Mouse (Mus musculus) MEL (cell line): ENCODE measurements around the gene Rer1. TPM values are rescaled to one million over a fixed set of nuclear protein-coding genes. Genes with fewer than 3 reads are reported as not detected.
A peak's percentile ranks its signal among the peaks of the same experiment; 100 is the strongest.

ENCODE experiments used
- DNase-seq: peaks from one replicate; pipeline ENCODE4 v3.0.0; 2011; ENCODE audit warnings: low read depth, low spot score
- H3K27ac ChIP-seq: 2 replicates; pipeline ENCODE4 v1.5.1; 2012; ENCODE audit warnings: low read depth, mild to moderate bottlenecking, control low read depth, low read length, moderate library complexity; ENCODE audit not compliant: control insufficient read depth
- H3K27me3 ChIP-seq, 2 experiments: fragments of 150-350 bp in 1 of 2; sonication (generic) in 1 of 2; 2 replicates each; pipeline ENCODE4 v1.6.1; 2012; ENCODE audit warnings: low read length in 2 of 2, mild to moderate bottlenecking in 2 of 2, improper control_type of control experiment in 1 of 2, moderate library complexity in 1 of 2; ENCODE audit not compliant: insufficient read depth in 2 of 2, control insufficient read depth in 1 of 2
- H3K36me3 ChIP-seq, 2 experiments: 2 replicates each; pipeline ENCODE4 v1.6.1; 2012 to 2014; ENCODE audit warnings: low read length in 2 of 2, improper control_type of control experiment in 1 of 2, inconsistent platforms in 1 of 2, mild to moderate bottlenecking in 1 of 2; ENCODE audit not compliant: insufficient read depth in 2 of 2, control insufficient read depth in 1 of 2
- H3K4me1 ChIP-seq, 2 experiments: fragments of 150-350 bp in 1 of 2; sonication (generic) in 1 of 2; 2 replicates each; pipeline ENCODE4 v1.6.1; 2012; ENCODE audit warnings: low read length in 2 of 2, improper control_type of control experiment in 1 of 2, mild to moderate bottlenecking in 1 of 2; ENCODE audit not compliant: insufficient read depth in 2 of 2, control insufficient read depth in 1 of 2
- H3K4me3 ChIP-seq, 2 experiments: fragments of 150-350 bp in 1 of 2; sonication (generic) in 1 of 2; 2 replicates each; pipeline ENCODE4 v1.5.1; 2012; ENCODE audit warnings: low read depth in 2 of 2, low read length in 2 of 2, mild to moderate bottlenecking in 2 of 2, moderate library complexity in 2 of 2, control low read depth in 1 of 2, improper control_type of control experiment in 1 of 2; ENCODE audit not compliant: control insufficient read depth in 1 of 2, insufficient read depth in 1 of 2
- H3K79me2 ChIP-seq: 2 replicates; pipeline ENCODE4 v1.6.1; 2012; ENCODE audit warnings: mild to moderate bottlenecking, low read length, moderate library complexity; ENCODE audit not compliant: control insufficient read depth, poor library complexity, insufficient read depth
- H3K9ac ChIP-seq: 2 replicates; pipeline ENCODE4 v1.6.1; 2012; ENCODE audit warnings: low read depth, mild to moderate bottlenecking, control low read depth, low read length, moderate library complexity; ENCODE audit not compliant: control insufficient read depth, poor library complexity, severe bottlenecking
- H3K9me3 ChIP-seq: fragments of 150-350 bp; sonication (generic); replicated peaks from 2 replicates; pipeline ENCODE4 v1.6.1; 2012; ENCODE audit warnings: mild to moderate bottlenecking, low read length, improper control_type of control experiment, moderate library complexity; ENCODE audit not compliant: insufficient read depth
- BHLHE40 ChIP-seq: IDR thresholded peaks from 2 replicates; pipeline ENCODE4 v1.6.1; 2012; ENCODE audit warnings: low read depth, mild to moderate bottlenecking, inconsistent platforms, low read length, improper control_type of control experiment, borderline replicate concordance
- CHD1 ChIP-seq: IDR thresholded peaks from 2 replicates; pipeline ENCODE4 v1.6.1; 2012; ENCODE audit warnings: low read depth, mild to moderate bottlenecking, inconsistent platforms, low read length, improper control_type of control experiment
- CTCF ChIP-seq, 3 experiments: IDR thresholded peaks in 2 of 3; conservative IDR thresholded peaks in 1 of 3; 2 replicates each; pipeline ENCODE4 v1.5.1; 2011 to 2012; ENCODE audit warnings: low read length in 3 of 3, low read depth in 2 of 3, mild to moderate bottlenecking in 2 of 3, improper control_type of control experiment in 1 of 3, inconsistent platforms in 1 of 3, mixed read lengths in 1 of 3, moderate library complexity in 1 of 3; ENCODE audit not compliant: control insufficient read depth in 1 of 3, insufficient read depth in 1 of 3, poor library complexity in 1 of 3, severe bottlenecking in 1 of 3
- EP300 ChIP-seq, 2 experiments: IDR thresholded peaks; 2 replicates each; pipeline ENCODE4 v1.6.1; 2011; ENCODE audit warnings: improper control_type of control experiment in 2 of 2, low read length in 2 of 2, low read depth in 1 of 2, mild to moderate bottlenecking in 1 of 2
- ETS1 ChIP-seq: IDR thresholded peaks from 2 replicates; pipeline ENCODE4 v1.6.1; 2012; ENCODE audit warnings: low read depth, mild to moderate bottlenecking, inconsistent platforms, low read length, improper control_type of control experiment, moderate library complexity
- GATA1 ChIP-seq: IDR thresholded peaks from 2 replicates; pipeline ENCODE4 v1.6.1; 2011; ENCODE audit warnings: low read depth, low read length, improper control_type of control experiment
- HCFC1 ChIP-seq: IDR thresholded peaks from 2 replicates; pipeline ENCODE4 v1.6.1; 2012; ENCODE audit warnings: low read depth, mild to moderate bottlenecking, inconsistent platforms, low read length, improper control_type of control experiment, moderate library complexity
- KAT2A ChIP-seq: conservative IDR thresholded peaks from 2 replicates; pipeline ENCODE4 v1.6.1; 2012; ENCODE audit warnings: low read depth, low read length, improper control_type of control experiment, inconsistent platforms
- MAX ChIP-seq: IDR thresholded peaks from 2 replicates; pipeline ENCODE4 v1.6.1; 2011; ENCODE audit warnings: low read length, improper control_type of control experiment
- MAZ ChIP-seq: IDR thresholded peaks from 2 replicates; pipeline ENCODE4 v1.6.1; 2012; ENCODE audit warnings: low read depth, mild to moderate bottlenecking, inconsistent platforms, low read length, improper control_type of control experiment
- MXI1 ChIP-seq: IDR thresholded peaks from 2 replicates; pipeline ENCODE4 v1.6.1; 2011; ENCODE audit warnings: mild to moderate bottlenecking, low read depth, low read length, improper control_type of control experiment
- NRF1 ChIP-seq: IDR thresholded peaks from 2 replicates; pipeline ENCODE4 v1.6.1; 2014; ENCODE audit warnings: low read depth, mild to moderate bottlenecking, inconsistent platforms, low read length, improper control_type of control experiment, moderate library complexity; ENCODE audit not compliant: poor library complexity, insufficient read depth, severe bottlenecking
- RAD21 ChIP-seq: IDR thresholded peaks from 2 replicates; pipeline ENCODE4 v1.6.1; 2011; ENCODE audit warnings: mild to moderate bottlenecking, low read depth, low read length, improper control_type of control experiment
- RCOR1 ChIP-seq: IDR thresholded peaks from 2 replicates; pipeline ENCODE4 v1.6.1; 2012; ENCODE audit warnings: low read depth, mild to moderate bottlenecking, inconsistent platforms, low read length, improper control_type of control experiment
- TBP ChIP-seq: IDR thresholded peaks from 2 replicates; pipeline ENCODE4 v1.8.0; 2011; ENCODE audit warnings: low read depth, low read length, improper control_type of control experiment
- TCF12 ChIP-seq: IDR thresholded peaks from 2 replicates; pipeline ENCODE4 v1.6.1; 2014; ENCODE audit warnings: low read depth, mild to moderate bottlenecking, inconsistent platforms, low read length, improper control_type of control experiment, moderate library complexity
- UBTF ChIP-seq: IDR thresholded peaks from 2 replicates; pipeline ENCODE4 v1.6.1; 2012; ENCODE audit warnings: low read depth, mild to moderate bottlenecking, inconsistent platforms, low read length, improper control_type of control experiment, moderate library complexity, borderline replicate concordance; ENCODE audit not compliant: insufficient read depth
- USF2 ChIP-seq, 2 experiments: IDR thresholded peaks; 2 replicates each; pipeline ENCODE4 v1.6.1; 2011 to 2012; ENCODE audit warnings: improper control_type of control experiment in 2 of 2, low read length in 2 of 2, borderline replicate concordance in 1 of 2, inconsistent platforms in 1 of 2, low read depth in 1 of 2, mild to moderate bottlenecking in 1 of 2; ENCODE audit not compliant: insufficient read depth in 1 of 2
- ZKSCAN1 ChIP-seq: IDR thresholded peaks from 2 replicates; pipeline ENCODE4 v1.6.1; 2012; ENCODE audit warnings: low read depth, mild to moderate bottlenecking, inconsistent platforms, low read length, improper control_type of control experiment, moderate library complexity
- polyA plus RNA-seq, 2 experiments: library from polyadenylated mRNA; stranded (reverse) in 1 of 2; unstranded in 1 of 2; fragments of >175 nt in 1 of 2; fragments of >200 nt in 1 of 2; gene quantifications; 2 replicates each; pipeline versions ENCODE4 v1.2.1 to v1.2.4; 2012; ENCODE audit warnings: low replicate concordance in 2 of 2, low read depth in 1 of 2; ENCODE audit not compliant: insufficient read length in 2 of 2, insufficient read depth in 1 of 2, missing spikeins in 1 of 2
- total RNA-seq: library from RNA; depleted of rRNA; stranded (reverse); fragments of 300-350 nt; gene quantifications from 2 replicates; pipeline ENCODE4 v1.2.3, GENCODE M21; 2012

The Rer1 gene
- total and polyA plus RNA-seq, 3 experiments, result 114 to 379 (median 140) TPM

GRCm38 (mm10) chr4:155125310-155125709 is 39.1 kb upstream of the Rer1 start:
- TF ChIP-seq HCFC1 (no peak), ZKSCAN1 (no peak), KAT2A (no peak), CHD1 (no peak), BHLHE40 (no peak), MAX (no peak), TBP (no peak), RAD21 (no peak), GATA1 (peak; percentile 76), ETS1 (0 out of 2 replicates have a peak, but pooled peaks have one; percentile 23), MAZ (0 out of 2 replicates have a peak, but pooled peaks have one; percentile 25), UBTF (no peak), USF2 (IDR thresholded peaks at IDR 0.05; ENCODE audit: borderline replicate concordance in 1 of 2, insufficient read depth in 1 of 2, low read depth in 1 of 2, low read length in 2 of 2) (no peak), MXI1 (no peak), NRF1 (no peak), EP300 (IDR thresholded peaks at IDR 0.05; ENCODE audit: low read depth in 1 of 2, low read length in 2 of 2) (peak in 1 of 2 experiments; percentile 60; a peak in 3 of 4 replicates), TCF12 (peak; percentile 67)
- Histone ChIP-seq H3K79me2 (no peaks in the 10 kb centered on the region), H3K4me3 (no peak overlapping the region), H3K9ac (no peak overlapping the region), H3K4me1 (peaks cover 14 to 42% of the 10 kb centered on the region in 2 experiments), H3K36me3 (peaks cover 0 to 17% of the 10 kb centered on the region in 2 experiments; a peak in 2 of 4 replicates), H3K27me3 (no peaks in the 10 kb centered on the region), H3K9me3 (no peaks in the 10 kb centered on the region), H3K27ac (no peak overlapping the region)
- no peak for DNase-seq

- no peak for DNase-seq
- no peak overlapping the region for H3K9ac ChIP-seq
- H3K27ac ChIP-seq, result no peak overlapping the region
- TF ChIP-seq CHD1 (no peak), RCOR1 (no peak), HCFC1 (no peak), CTCF (IDR thresholded peaks at IDR 0.05 in 2 of 3, conservative IDR thresholded peaks at IDR 0.05 in 1 of 3; ENCODE audit: control insufficient read depth in 1 of 3, insufficient read depth in 1 of 3, low read depth in 2 of 3, low read length in 3 of 3, poor library complexity in 1 of 3, severe bottlenecking in 1 of 3) (peak in 1 of 3 experiments; percentile 23; a peak in 1 of 6 replicates)
- H3K9me3 ChIP-seq, result no peaks in the 10 kb centered on the region
- no peak overlapping the region for H3K4me3 ChIP-seq
- H3K27me3 ChIP-seq, result no peaks in the 10 kb centered on the region
- H3K79me2 ChIP-seq, result no peaks in the 10 kb centered on the region
- H3K36me3 ChIP-seq, result peaks cover 0 to 20% of the 10 kb centered on the region in 2 experiments; a peak in 2 of 4 replicates
- H3K4me1 ChIP-seq, result peaks cover 16 to 47% of the 10 kb centered on the region in 2 experiments
Observed at GRCm38 (mm10) chr4:155123868-155124534, 37.8 kb upstream of the Rer1 start.
